Comparison of ENCODE assay signal across 8 mouse cellular contexts in genomic region chr9:6168391-6169037, GRCm38 (mm10). TPM values are rescaled to one million over a fixed set of nuclear protein-coding genes. Genes with fewer than 3 reads are reported as not detected.
DNase-seq lines count a peak whose midpoint lies in the region; ATAC-seq and TF ChIP-seq lines count a peak whose summit lies in the region.

TSS of gene Pdgfd (plus strand) at chr9:6168584.

- H3K9me3 ChIP-seq in embryonic facial prominence, embryonic 11.5 days (replicated peaks; ENCODE audit: control insufficient read depth, low read length): no peaks in the 10 kb centered on the region
- no peaks in the 10 kb centered on the region for H3K9me3 ChIP-seq in intestine, postnatal 0 days (ENCODE audit: control insufficient read depth)
- H3K9me3 ChIP-seq in limb, embryonic 15.5 days: no peaks in the 10 kb centered on the region
- H3K9me3 ChIP-seq in midbrain, embryonic 16.5 days (replicated peaks; ENCODE audit: control insufficient read depth, low read length, poor library complexity, severe bottlenecking): no peaks in the 10 kb centered on the region

- 2% methylated on average over 32 of the region's 32 CpGs for WGBS in embryonic facial prominence, embryonic 11.5 days
- 2% methylated on average over 32 of the region's 32 CpGs for WGBS in intestine, postnatal 0 days
- 3% methylated on average over 32 of the region's 32 CpGs for WGBS in limb, embryonic 15.5 days
- WGBS in midbrain, embryonic 16.5 days: 1% methylated on average over 32 of the region's 32 CpGs

- peak within 1 kb of the TSS; percentile 38 for H3K4me3 ChIP-seq in embryonic facial prominence, embryonic 11.5 days (ENCODE audit: low read depth, low read length)
- peak within 1 kb of the TSS; percentile 56 for H3K4me3 ChIP-seq in intestine, postnatal 0 days (ENCODE audit: low read depth, low read length)
- peak within 1 kb of the TSS; percentile 44 for H3K4me3 ChIP-seq in limb, embryonic 15.5 days
- H3K4me3 ChIP-seq in midbrain, embryonic 16.5 days (ENCODE audit: low read depth, low read length): peak within 1 kb of the TSS; percentile 40

- no peak for ATAC-seq in cerebellum, adult (ENCODE audit: insufficient number of reproducible peaks, low FRiP score, low TSS enrichment)
- peak; percentile 89 for ATAC-seq in embryonic facial prominence, embryonic 11.5 days (replicated peaks; ENCODE audit: insufficient number of reproducible peaks, low FRiP score, low TSS enrichment, low read depth)
- peak; percentile 96 for ATAC-seq in intestine, postnatal 0 days
- ATAC-seq in limb, embryonic 15.5 days (ENCODE audit: insufficient number of reproducible peaks, low FRiP score, low TSS enrichment, low read depth): peak; percentile 80; the same call in 1 of the 2 replicates
- ATAC-seq in midbrain, embryonic 16.5 days: peak; percentile 94

- peak within 1 kb of the TSS; percentile 52 for H3K9ac ChIP-seq in embryonic facial prominence, embryonic 11.5 days (replicated peaks; ENCODE audit: low read length)
- peak within 1 kb of the TSS; percentile 31; the same call in 1 of the 2 replicates for H3K9ac ChIP-seq in intestine, postnatal 0 days (ENCODE audit: low read depth, low read length)
- 0 out of 2 replicates have a peak within 1 kb of the TSS, but pooled peaks have one; percentile 11 for H3K9ac ChIP-seq in limb, embryonic 15.5 days
- 0 out of 2 replicates have a peak within 1 kb of the TSS, but pooled peaks have one; percentile 42 for H3K9ac ChIP-seq in midbrain, embryonic 16.5 days (ENCODE audit: low read depth, low read length)

- H3K27me3 ChIP-seq in embryonic facial prominence, embryonic 11.5 days (ENCODE audit: control insufficient read depth, insufficient read depth, low read length): no peaks in the 10 kb centered on the region
- no peaks in the 10 kb centered on the region for H3K27me3 ChIP-seq in intestine, postnatal 0 days (replicated peaks; ENCODE audit: control insufficient read depth, insufficient read depth, low read length)
- no peaks in the 10 kb centered on the region for H3K27me3 ChIP-seq in limb, embryonic 15.5 days
- no peaks in the 10 kb centered on the region for H3K27me3 ChIP-seq in midbrain, embryonic 16.5 days (ENCODE audit: control insufficient read depth, insufficient read depth, low read depth, low read length)

- H3K4me2 ChIP-seq in embryonic facial prominence, embryonic 11.5 days (ENCODE audit: low read depth, low read length): peak within 1 kb of the TSS; percentile 67
- H3K4me2 ChIP-seq in intestine, postnatal 0 days (replicated peaks; ENCODE audit: low read depth): peak within 1 kb of the TSS; percentile 75
- H3K4me2 ChIP-seq in limb, embryonic 15.5 days: peak within 1 kb of the TSS; percentile 67
- H3K4me2 ChIP-seq in midbrain, embryonic 16.5 days (ENCODE audit: low read length): peak within 1 kb of the TSS; percentile 83

- peak; percentile 23 to 27 for DNase-seq in cerebellum, postnatal 14 days
- peak; percentile 82 for DNase-seq in embryonic facial prominence, embryonic 11.5 days (ENCODE audit: low spot score)
- DNase-seq in heart, adult 18-20 months: peak; percentile 75 to 88
- peak; percentile 43 to 62 for DNase-seq in urinary bladder, adult 18-20 months (ENCODE audit: low spot score in 2 of 2)

- TF ChIP-seq CTCF in intestine, postnatal 0 days (IDR thresholded peaks at IDR 0.05; ENCODE audit: low read depth): peak; percentile 82

- H3K27ac ChIP-seq in embryonic facial prominence, embryonic 11.5 days (replicated peaks; ENCODE audit: low read depth, low read length): no peak within 1 kb of the TSS
- peak within 1 kb of the TSS; percentile 41; the same call in 1 of the 2 replicates for H3K27ac ChIP-seq in intestine, postnatal 0 days (ENCODE audit: low read depth, low read length)
- no peak within 1 kb of the TSS for H3K27ac ChIP-seq in limb, embryonic 15.5 days
- no peak within 1 kb of the TSS for H3K27ac ChIP-seq in midbrain, embryonic 16.5 days (ENCODE audit: low read length)

- H3K36me3 ChIP-seq in embryonic facial prominence, embryonic 11.5 days (replicated peaks; ENCODE audit: control insufficient read depth, insufficient read depth, low read depth, low read length): no peaks in the 10 kb centered on the region
- H3K36me3 ChIP-seq in intestine, postnatal 0 days (ENCODE audit: control insufficient read depth, insufficient read depth): no peaks in the 10 kb centered on the region
- H3K36me3 ChIP-seq in limb, embryonic 15.5 days: no peaks in the 10 kb centered on the region
- no peaks in the 10 kb centered on the region for H3K36me3 ChIP-seq in midbrain, embryonic 16.5 days (ENCODE audit: control insufficient read depth, insufficient read depth, low read length)

- H3K4me1 ChIP-seq in embryonic facial prominence, embryonic 11.5 days (ENCODE audit: control insufficient read depth, insufficient read depth, low read length): 0 out of 2 replicates have a peak, but pooled peaks cover 2% of the 10 kb centered on the region
- no peaks in the 10 kb centered on the region; the same call in 1 of the 2 replicates for H3K4me1 ChIP-seq in intestine, postnatal 0 days (replicated peaks; ENCODE audit: control insufficient read depth, insufficient read depth, low read length)
- H3K4me1 ChIP-seq in limb, embryonic 15.5 days: 0 out of 2 replicates have a peak, but pooled peaks cover 5% of the 10 kb centered on the region
- H3K4me1 ChIP-seq in midbrain, embryonic 16.5 days (ENCODE audit: control insufficient read depth, insufficient read depth, low read length): peaks cover 7% of the 10 kb centered on the region; the same call in 1 of the 2 replicates

RNA-seq across cellular contexts. Expression of gene Pdgfd, which starts in this region (rescaled TPM):
- 4.5 and 5.6 TPM in 2 replicates for polyA plus RNA-seq in embryonic facial prominence, embryonic 11.5 days (2014; fragmentation: Nextera tagmentation; extraction: Ambion mirVana)
- 10 to 100 TPM; 10.7 to 13.7 TPM for total RNA-seq in heart, adult 18-20 months (2021)
- 5.8 and 6.3 TPM in 2 replicates for polyA plus RNA-seq in intestine, postnatal 0 days (2015; fragmentation: Nextera tagmentation; extraction: Ambion mirVana)
- 9.2 and 11.0 TPM in 2 replicates for polyA plus RNA-seq in limb, embryonic 15.5 days (2015; fragmentation: Nextera tagmentation; extraction: Ambion mirVana)
- 2.7 and 3.1 TPM in 2 replicates for polyA plus RNA-seq in midbrain, embryonic 16.5 days (2015; fragmentation: Nextera tagmentation; extraction: Ambion mirVana)

Comparison
In these comparisons a context has a peak if more than half of its experiments do, and no peak if none do; other contexts are left out.
1. DNase-seq: peak in every context shown above with its lines; median percentile 82 in embryonic facial prominence, embryonic 11.5 days; 82 in heart, adult 18-20 months; 52 in urinary bladder, adult 18-20 months; 25 in cerebellum, postnatal 14 days.